Mouse (Mus musculus) brain, adult 2 months (tissue): ENCODE measurements at regions not wholly inside any gene's neighbourhood (a gene's known extent, or its start where the extent isn't known, plus 50 kb on each side); places are given as distances from the start of the nearest gene placed in this dataset.
"Not testable (repeated sequence)": the region's sequence is repeated elsewhere in the genome, so short reads cannot be mapped to it uniquely, and the experiment has no call there.

ENCODE experiments used
- DNase-seq: peaks from one replicate; pipeline ENCODE4 v3.0.0; 2011; ENCODE audit warnings: low read depth, low spot score

DNA sequence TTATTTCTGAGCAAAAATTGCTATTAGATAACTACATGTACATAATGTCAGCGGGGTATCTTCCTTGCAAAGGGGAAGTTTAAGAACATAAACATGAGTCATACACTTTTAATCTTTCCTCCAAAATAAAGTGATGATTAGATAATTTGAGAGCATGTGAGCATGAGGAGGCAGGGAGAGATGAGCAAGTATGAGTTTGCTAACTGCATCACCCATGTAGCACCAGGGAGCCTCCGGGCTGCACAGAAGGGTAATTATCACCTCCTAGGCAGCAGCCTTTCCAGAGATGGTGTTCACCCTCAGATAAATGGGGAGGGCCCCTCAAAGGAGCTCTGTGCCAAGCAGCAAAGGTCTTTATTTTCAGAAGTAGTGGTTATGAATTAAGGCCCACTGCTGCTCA is 568.1 kb upstream of the G6pd2 start:
- DNase-seq, result peak; percentile 35

DNA sequence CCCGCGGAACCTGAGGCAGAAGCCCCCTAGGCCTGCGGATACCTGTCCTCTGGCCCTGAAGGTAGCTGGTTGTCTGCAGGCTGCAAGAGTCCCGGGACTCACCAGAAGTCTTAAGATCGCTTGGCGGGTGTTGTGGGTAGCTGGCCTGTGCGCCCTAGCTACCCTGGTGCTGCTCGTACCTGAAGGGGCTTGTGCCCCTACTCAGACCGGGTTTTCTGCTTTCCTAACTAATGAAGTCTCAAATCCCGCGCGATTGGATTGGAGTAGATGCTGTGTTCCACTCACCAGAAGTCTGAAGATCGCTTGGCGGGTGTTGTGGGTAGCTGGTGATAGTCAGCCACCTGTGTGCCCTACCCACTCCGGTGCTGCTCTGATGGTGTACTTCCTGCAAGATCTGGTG is 520.1 kb upstream of the G6pd2 start:
- DNase-seq, result not testable (repeated sequence)

DNA sequence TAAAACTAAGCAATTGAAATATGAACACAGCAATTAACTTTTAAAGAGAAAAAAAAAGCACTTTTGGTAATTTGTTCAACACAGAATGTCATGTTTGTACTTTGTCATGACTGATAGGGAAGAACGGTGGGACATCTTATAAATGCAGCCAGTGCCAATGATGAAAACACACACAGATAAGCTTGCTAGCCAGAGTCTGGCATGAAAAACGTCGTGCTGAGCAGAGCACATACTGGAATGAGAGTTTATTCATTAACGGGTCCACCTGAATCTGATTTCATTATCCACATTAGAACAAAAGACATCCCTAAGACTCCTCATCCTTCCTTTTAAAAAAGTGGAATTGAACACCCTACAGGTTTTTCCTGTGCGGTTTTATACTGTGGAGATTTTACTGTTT is 493.7 kb upstream of the G6pd2 start:
- no peak for DNase-seq

DNA sequence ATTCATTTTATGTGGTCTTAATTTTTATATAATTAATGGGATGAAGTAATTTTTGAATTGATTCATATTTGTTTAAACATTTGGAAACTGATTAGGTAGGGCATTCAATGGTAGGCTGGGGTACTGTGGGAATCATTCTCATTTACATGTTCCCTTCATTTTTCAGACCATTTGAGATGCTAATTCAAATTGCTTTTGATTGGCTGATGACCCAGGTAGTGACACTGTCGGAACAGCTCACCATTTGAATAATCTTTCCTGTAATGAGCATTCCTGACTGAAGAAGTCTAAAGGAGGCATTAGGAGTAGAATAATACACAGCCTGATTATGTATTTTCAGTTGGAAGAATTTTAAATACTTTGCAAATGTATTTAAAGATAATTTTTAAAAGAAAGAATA is 457.2 kb upstream of the G6pd2 start:
- no peak for DNase-seq

DNA sequence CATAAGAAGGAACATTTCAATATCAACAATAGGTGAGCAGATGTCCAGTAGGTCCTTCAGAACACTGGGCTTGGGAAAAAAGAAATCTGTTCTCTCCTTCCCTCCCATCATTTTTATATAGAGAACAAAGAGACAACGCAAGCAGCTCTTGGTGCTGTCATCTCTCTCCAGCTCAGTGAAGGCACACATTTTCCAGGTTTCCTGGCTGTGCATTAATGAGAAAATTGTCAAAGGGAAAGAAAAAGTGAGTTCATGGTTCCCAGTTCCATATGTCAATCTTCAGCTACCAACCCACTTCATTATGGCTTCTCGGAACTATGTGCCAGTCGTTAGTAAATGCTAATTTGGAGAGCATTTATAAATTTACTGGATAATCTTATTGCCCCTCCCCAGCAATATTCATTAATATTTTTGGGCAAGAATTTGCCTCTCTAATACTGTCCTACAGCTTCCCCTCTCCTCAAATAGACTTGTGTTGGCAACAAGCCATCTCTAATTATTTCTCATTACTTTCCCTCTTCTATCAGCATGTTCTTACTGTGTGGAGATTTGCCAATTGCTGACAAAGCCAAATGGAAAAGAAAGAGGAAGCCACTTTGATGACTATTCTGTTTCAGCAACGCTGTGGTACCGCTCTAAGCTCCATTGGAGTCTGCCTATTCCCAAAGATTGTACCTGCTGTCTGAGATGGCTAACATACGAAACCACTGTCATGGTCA is 453.2 kb upstream of the G6pd2 start:
- peak; percentile 16 for DNase-seq

DNA sequence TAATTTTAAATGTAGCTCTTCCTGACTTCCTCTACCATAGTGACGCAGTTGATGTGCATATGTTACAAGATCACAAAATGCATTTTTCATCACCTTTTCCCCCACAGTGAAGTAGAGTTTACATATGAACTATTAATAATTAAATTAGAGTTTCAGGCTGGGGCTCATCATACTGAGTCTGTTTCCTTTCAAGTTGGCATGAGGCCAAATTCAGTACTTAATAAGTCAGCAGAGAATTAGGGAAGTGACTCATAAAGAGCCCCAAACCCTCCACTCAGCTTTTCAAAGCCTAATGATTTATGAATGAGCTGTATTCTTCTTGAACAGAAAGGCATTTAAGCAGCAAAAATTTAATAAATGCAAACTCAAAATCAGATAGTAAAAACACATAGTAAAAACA is 435.7 kb upstream of the G6pd2 start:
- DNase-seq, result peak; percentile 3

DNA sequence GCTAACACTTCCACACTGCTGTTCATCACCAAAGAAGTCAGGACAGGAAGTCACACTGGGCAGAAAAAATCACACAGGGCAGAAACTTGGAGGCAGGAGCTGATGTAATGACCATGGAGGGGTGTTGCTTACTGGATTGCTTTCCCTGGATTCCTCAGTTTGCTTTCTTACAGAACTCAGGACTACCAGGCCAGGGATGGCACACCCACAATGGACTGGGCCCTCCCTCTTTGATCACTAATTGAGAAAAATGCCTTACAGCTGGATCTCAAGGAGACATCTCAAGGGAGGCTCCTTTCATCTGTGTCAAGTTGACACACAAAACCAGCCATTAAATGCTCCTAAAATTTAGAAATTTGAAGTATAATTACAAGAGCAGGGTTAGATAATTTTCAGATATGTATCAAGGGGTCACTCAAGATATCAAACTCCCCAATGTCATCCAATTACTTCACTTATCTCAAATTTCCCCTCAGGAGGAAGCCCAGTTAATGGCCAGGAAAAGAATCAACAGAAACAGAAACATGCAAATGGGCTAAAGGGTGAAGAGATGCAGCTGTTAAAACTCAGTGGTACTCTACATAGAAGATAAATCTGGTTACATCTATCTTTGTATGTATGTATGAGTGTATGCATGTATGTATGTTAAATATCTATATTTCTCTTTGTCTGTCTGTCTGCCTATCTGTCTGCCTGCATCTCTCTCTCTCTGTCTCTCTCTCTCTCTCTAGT is 413.5 kb upstream of the G6pd2 start:
- DNase-seq, result no peak
